Mouse (Mus musculus): ENCODE measurements at regions not wholly inside any gene's neighbourhood (a gene's known extent, or its start where the extent isn't known, plus 50 kb on each side); places are given as distances from the start of the nearest gene placed in this dataset.

DNA sequence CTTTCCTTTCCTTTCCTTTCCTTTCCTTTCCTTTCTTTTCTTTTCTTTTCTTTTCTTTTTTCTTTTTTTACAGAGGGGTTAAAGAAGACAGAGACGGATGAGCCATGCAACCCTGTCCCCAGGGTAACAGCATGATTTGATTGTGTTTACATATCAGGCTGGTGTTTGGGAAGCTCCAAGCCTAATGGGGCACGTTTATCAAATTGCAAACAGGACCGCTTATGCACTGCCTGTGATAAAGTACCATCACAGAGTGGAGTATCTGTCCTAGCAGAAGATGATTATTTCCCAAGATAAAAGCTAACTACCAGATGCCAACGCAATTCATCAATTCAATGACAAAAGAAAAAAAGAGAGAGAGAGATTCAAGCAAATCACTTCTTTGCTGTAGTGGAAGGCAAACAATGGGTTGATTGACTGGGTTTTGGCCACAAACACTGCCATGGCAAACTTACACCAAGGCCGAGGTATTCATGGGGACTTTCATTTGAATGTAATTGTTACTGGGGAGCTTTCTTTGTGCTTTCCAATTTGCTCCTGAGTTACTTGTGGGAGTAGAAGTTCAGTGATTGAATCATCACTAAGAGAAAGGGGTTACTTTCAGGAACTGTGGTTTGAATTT, 1450.1 kb downstream of the Slc22a22 start:
- WGBS, result 17% methylated on average over 5 of the region's 5 CpGs
- TF ChIP-seq POLR2A (IDR thresholded peaks at IDR 0.05; ENCODE audit: borderline replicate concordance, insufficient read depth, low read length) (no peak), CTCF (IDR thresholded peaks at IDR 0.05; ENCODE audit: borderline replicate concordance, insufficient read depth, low read depth, low read length) (no peak)
- Histone ChIP-seq H3K27ac (ENCODE audit: insufficient read depth, low read length) (no peak overlapping the region), H3K4me1 (ENCODE audit: control insufficient read depth, insufficient read depth, low read length) (no peaks in the 10 kb centered on the region), H3K27me3 (ENCODE audit: control insufficient read depth, insufficient read depth, low read length) (no peaks in the 10 kb centered on the region), H3K4me3 (replicated peaks; ENCODE audit: insufficient read depth, low read depth, low read length) (no peak overlapping the region)
- no peak for DNase-seq

DNA sequence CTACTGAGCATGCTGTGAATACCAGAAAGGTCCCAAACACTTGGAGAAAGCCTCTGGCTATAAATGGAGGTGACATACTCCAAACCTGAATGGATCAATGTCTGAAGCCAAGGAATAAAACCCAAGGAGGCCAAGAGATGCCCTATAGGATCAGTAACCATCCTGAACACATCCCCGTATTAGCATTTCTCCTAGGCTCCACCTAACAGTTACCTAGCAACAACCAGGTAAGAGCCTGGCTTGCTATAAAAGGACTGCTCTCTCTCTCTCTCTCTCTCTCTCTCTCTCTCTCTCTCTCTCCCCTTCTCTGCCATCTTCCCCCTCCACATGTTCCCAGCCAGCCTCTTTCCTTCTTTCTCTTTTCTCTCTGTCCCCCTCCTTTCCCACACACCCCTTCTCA, 1452.7 kb downstream of the Slc22a22 start:
- TF ChIP-seq POLR2A (IDR thresholded peaks at IDR 0.05; ENCODE audit: borderline replicate concordance, insufficient read depth, low read length), result no peak
- TF ChIP-seq CTCF (IDR thresholded peaks at IDR 0.05; ENCODE audit: borderline replicate concordance, insufficient read depth, low read depth, low read length), result no peak
- Histone ChIP-seq H3K27ac (ENCODE audit: insufficient read depth, low read length) (no peak overlapping the region), H3K4me1 (ENCODE audit: control insufficient read depth, insufficient read depth, low read length) (no peaks in the 10 kb centered on the region), H3K27me3 (ENCODE audit: control insufficient read depth, insufficient read depth, low read length) (no peaks in the 10 kb centered on the region), H3K4me3 (replicated peaks; ENCODE audit: insufficient read depth, low read depth, low read length) (no peak overlapping the region)
- WGBS, result 83% methylated on average over 1 of the region's 1 CpGs
- DNase-seq, result no peak

- Histone ChIP-seq H3K27ac (ENCODE audit: insufficient read depth, low read length) (no peak overlapping the region), H3K4me1 (ENCODE audit: control insufficient read depth, insufficient read depth, low read length) (no peaks in the 10 kb centered on the region), H3K4me3 (replicated peaks; ENCODE audit: insufficient read depth, low read depth, low read length) (no peak overlapping the region), H3K27me3 (ENCODE audit: control insufficient read depth, insufficient read depth, low read length) (no peaks in the 10 kb centered on the region)
- no peak for DNase-seq
- TF ChIP-seq CTCF (IDR thresholded peaks at IDR 0.05; ENCODE audit: borderline replicate concordance, insufficient read depth, low read depth, low read length) (no peak), POLR2A (IDR thresholded peaks at IDR 0.05; ENCODE audit: borderline replicate concordance, insufficient read depth, low read length) (no peak)
- WGBS, result 84% methylated on average over 5 of the region's 5 CpGs
Observed at GRCm38 (mm10) chr15:56023862-56024484, 1453.5 kb downstream of the Slc22a22 start.

GRCm38 (mm10) chr15:56022315-56022714, 1455.1 kb downstream of the Slc22a22 start:
- Histone ChIP-seq H3K4me1 (ENCODE audit: control insufficient read depth, insufficient read depth, low read length) (no peaks in the 10 kb centered on the region), H3K27me3 (ENCODE audit: control insufficient read depth, insufficient read depth, low read length) (no peaks in the 10 kb centered on the region), H3K27ac (ENCODE audit: insufficient read depth, low read length) (no peak overlapping the region), H3K4me3 (replicated peaks; ENCODE audit: insufficient read depth, low read depth, low read length) (no peak overlapping the region)
- peak in 1 of 2 experiments; percentile 15 for DNase-seq
- 76% methylated on average over 4 of the region's 4 CpGs for WGBS
- TF ChIP-seq CTCF (IDR thresholded peaks at IDR 0.05; ENCODE audit: borderline replicate concordance, insufficient read depth, low read depth, low read length), result no peak
- no peak for TF ChIP-seq POLR2A (IDR thresholded peaks at IDR 0.05; ENCODE audit: borderline replicate concordance, insufficient read depth, low read length)

DNA sequence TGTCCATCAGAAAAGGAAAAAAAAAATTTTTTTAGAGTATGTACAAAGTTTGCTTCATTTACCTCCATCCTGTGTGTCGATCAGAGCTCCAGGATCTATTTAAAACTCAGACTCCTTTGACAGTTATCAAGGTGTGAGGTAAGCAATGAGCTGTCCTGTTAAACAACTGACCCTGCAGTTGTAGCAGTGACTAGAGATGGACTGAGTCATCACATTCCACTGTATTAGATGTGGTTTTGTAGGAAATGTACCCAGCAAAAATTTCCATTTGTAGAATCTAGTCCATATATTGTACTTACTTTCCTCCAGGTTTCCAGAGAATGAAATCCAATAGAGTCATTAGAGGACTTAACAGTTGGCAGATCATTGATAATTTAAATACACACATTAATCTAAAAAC, 1459.3 kb downstream of the Slc22a22 start:
- H3K4me3 ChIP-seq (replicated peaks; ENCODE audit: insufficient read depth, low read depth, low read length), result no peak overlapping the region
- no peak for TF ChIP-seq POLR2A (IDR thresholded peaks at IDR 0.05; ENCODE audit: borderline replicate concordance, insufficient read depth, low read length)
- TF ChIP-seq CTCF (IDR thresholded peaks at IDR 0.05; ENCODE audit: borderline replicate concordance, insufficient read depth, low read depth, low read length), result no peak
- H3K27ac ChIP-seq (ENCODE audit: insufficient read depth, low read length), result no peak overlapping the region
- 71% methylated on average over 1 of the region's 1 CpGs for WGBS
- DNase-seq, result no peak
- no peaks in the 10 kb centered on the region for H3K4me1 ChIP-seq (ENCODE audit: control insufficient read depth, insufficient read depth, low read length)
- no peaks in the 10 kb centered on the region for H3K27me3 ChIP-seq (ENCODE audit: control insufficient read depth, insufficient read depth, low read length)

GRCm38 (mm10) chr15:56017561-56017960, 1459.9 kb downstream of the Slc22a22 start:
- no peak for TF ChIP-seq POLR2A (IDR thresholded peaks at IDR 0.05; ENCODE audit: borderline replicate concordance, insufficient read depth, low read length)
- TF ChIP-seq CTCF (IDR thresholded peaks at IDR 0.05; ENCODE audit: borderline replicate concordance, insufficient read depth, low read depth, low read length), result no peak
- WGBS, result 95% methylated on average over 1 of the region's 1 CpGs
- Histone ChIP-seq H3K27ac (ENCODE audit: insufficient read depth, low read length) (no peak overlapping the region), H3K4me1 (ENCODE audit: control insufficient read depth, insufficient read depth, low read length) (no peaks in the 10 kb centered on the region), H3K4me3 (replicated peaks; ENCODE audit: insufficient read depth, low read depth, low read length) (no peak overlapping the region), H3K27me3 (ENCODE audit: control insufficient read depth, insufficient read depth, low read length) (no peaks in the 10 kb centered on the region)
- DNase-seq, result no peak

- Histone ChIP-seq H3K4me3 (replicated peaks; ENCODE audit: insufficient read depth, low read depth, low read length) (no peak overlapping the region), H3K27ac (ENCODE audit: insufficient read depth, low read length) (no peak overlapping the region), H3K4me1 (ENCODE audit: control insufficient read depth, insufficient read depth, low read length) (no peaks in the 10 kb centered on the region), H3K27me3 (ENCODE audit: control insufficient read depth, insufficient read depth, low read length) (no peaks in the 10 kb centered on the region)
- no peak for DNase-seq
- WGBS, result 76% methylated on average over 1 of the region's 1 CpGs
- TF ChIP-seq POLR2A (IDR thresholded peaks at IDR 0.05; ENCODE audit: borderline replicate concordance, insufficient read depth, low read length) (no peak), CTCF (IDR thresholded peaks at IDR 0.05; ENCODE audit: borderline replicate concordance, insufficient read depth, low read depth, low read length) (no peak)
Observed at GRCm38 (mm10) chr15:56016070-56016469, 1461.4 kb downstream of the Slc22a22 start.

GRCm38 (mm10) chr15:56014059-56014620, 1463.3 kb downstream of the Slc22a22 start:
- Histone ChIP-seq H3K27ac (ENCODE audit: insufficient read depth, low read length) (no peak overlapping the region), H3K4me1 (ENCODE audit: control insufficient read depth, insufficient read depth, low read length) (no peaks in the 10 kb centered on the region), H3K27me3 (ENCODE audit: control insufficient read depth, insufficient read depth, low read length) (no peaks in the 10 kb centered on the region), H3K4me3 (replicated peaks; ENCODE audit: insufficient read depth, low read depth, low read length) (no peak overlapping the region)
- TF ChIP-seq POLR2A (IDR thresholded peaks at IDR 0.05; ENCODE audit: borderline replicate concordance, insufficient read depth, low read length), result no peak
- no peak for TF ChIP-seq CTCF (IDR thresholded peaks at IDR 0.05; ENCODE audit: borderline replicate concordance, insufficient read depth, low read depth, low read length)
- DNase-seq, result no peak
- WGBS, result 53% methylated on average over 8 of the region's 8 CpGs
